Mouse (Mus musculus) kidney, postnatal 10 days (tissue): ENCODE measurements around the gene Sult2b1.

ENCODE experiments used
- DNase-seq: peaks from one replicate; pipeline ENCODE4 v3.0.0; 2021; ENCODE audit warnings: mixed read lengths

The Sult2b1 gene

DNA sequence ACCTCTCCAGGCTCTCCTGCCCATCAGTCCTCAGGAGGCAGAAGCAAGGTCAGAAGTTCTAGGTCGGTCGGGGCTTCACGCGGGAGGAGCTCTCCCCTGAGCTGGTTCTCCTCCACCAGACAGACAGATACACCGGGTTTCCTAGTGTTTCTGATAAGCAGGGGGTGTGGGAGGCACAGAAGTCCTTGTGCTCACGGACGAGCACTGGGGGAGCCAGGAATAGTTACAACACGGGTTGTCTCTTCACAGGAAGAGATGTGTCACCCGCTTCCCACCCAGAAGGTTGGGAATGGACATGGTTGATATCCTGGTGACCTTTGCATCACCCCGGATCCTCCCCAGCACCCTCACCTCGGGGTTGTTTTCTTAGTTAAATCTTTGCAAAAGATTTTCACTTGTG lies 94.7 kb downstream of the Sult2b1 start:
- DNase-seq, result no peak

DNA sequence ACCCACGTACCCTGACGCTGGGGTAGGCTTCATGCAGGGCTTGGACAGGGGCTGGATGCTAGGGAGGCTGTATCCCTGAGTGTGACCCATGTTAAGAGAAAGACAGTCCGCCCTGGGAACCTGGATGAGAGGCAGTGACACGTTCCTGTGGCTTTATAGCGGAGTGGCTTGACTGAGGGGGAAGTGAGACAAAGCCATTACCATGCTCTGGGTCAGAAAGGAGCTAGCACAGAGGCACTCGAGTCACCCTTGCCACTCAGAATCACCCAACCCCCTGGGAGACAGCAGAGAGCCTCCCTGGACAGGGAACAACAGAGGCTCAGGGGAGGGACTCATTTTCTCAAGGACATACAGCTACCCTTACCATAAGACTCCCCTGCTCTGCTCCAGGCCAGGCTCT lies 95.4 kb downstream of the Sult2b1 start:
- DNase-seq, result no peak

DNA sequence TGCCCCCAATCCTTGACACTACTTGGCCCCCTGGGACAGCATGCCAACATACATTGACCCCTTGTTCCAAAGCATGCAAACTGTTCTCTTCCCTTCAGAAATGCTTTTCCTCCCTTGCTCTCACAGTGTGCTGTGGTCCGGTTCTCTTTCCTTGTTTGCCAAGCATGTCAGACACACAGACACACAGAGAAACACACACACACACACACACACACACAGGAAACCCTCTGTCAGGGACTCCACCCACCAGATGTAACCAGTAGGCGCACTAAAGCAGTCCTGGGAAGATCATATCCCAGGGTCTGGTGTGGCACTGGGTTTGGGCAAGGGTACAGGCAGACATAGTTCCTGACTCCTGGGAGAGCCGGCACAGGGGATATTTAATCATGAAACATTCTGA lies 97.6 kb downstream of the Sult2b1 start:
- DNase-seq, result peak; percentile 26

DNA sequence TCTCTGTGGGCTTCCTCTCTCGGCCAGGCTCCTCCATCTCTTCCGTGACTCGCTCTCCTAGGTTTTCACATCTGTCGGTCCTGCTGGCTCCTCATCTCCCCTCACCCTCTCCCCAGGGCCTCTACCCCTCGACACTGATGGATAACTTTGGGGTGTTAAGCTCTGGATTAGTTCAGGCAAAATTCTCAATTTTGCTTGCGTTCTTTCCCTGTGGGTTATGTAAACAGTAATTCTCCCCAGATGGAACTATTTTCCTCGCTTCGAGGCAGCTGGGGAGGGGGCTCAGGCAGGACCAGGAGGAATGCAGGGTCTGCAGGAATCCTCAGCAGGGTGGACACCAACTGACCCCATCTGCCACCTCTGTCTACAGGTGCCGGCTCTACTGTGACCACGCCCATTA lies 98.7 kb downstream of the Sult2b1 start:
- DNase-seq, result no peak

DNA sequence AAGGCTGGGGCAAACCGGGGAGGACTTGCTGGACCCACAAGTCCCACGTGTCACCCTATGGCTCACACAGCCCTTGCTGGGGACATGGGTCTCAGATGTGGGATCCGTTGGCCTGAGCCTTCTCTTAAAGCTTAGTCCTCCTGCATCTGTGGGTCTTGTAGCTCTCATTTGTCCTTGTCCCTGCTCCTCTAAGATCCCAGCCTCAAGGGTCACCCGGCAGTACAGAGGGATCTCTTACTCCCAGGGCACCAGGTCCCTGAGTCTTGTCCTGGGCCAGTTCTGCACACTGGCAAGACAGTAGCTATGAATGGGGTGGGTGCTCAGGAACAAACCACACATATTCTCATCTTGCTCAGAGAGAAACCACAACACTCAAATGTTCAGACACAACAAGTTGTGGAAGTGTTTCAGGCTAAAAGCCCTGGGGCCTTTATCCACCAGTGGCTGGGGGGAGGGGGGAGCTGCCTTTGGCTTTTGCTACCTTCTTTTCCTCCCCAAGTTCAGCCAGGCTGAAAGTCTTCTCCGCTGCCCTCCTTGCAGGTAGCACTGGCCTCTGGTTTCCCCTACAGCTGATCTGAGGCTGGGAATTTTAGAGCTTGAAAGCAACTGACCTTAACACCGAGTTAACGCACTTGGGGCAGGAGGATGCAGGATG lies 100.9 kb downstream of the Sult2b1 start, which contains the start of gene Ntn5:
Gene Ntn5, plus strand, starts transcription at position 627 of the 655 bp plus-strand sequence.
- no peak for DNase-seq

DNA sequence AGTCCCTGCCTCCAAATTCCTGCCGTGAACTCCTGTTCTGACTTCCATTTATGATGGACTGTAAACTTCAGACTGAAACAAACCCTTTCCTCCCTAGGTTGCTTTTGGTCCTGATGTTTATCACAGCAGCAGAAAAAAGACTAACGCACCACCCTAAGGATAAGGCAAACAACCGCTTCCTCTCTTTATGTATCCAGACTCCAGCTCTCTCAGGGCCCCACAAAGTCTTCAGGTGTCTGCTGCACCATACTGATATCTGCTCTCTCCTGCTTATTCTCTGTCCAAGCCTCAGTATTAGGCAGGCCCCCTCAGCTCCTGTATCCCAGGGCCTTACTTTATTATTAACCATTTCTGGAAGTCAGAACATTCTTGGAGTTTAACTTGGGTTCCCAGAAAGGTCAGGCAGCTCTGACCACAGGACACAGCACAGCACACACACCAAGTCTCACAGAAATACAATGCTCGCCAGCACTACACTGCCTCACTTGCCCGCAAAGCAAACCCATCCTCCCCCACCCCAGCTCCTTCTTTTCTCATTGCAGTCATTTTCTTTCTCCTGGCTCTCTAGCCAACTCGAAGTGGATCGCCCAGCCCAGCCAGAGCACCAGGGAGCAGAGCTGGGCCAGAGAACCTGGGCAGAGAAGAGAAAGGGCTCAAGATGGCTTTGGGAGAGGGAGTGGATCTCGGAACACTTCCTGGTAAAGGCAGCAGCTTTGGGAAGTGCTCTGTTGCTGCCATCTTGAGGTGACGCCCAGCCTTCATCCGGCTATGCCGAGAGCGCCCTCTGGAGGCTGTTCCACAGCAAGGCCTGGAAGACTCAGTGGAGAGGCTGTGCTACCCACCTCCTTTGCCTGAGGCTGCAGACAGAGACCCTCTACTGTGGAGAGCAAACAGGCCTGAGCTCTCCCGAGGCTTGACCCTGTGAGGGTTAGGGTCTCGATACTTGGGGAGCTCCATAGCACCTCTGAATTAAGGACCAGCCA lies 102.0 kb downstream of the Sult2b1 start:
- peak; percentile 95 for DNase-seq

DNA sequence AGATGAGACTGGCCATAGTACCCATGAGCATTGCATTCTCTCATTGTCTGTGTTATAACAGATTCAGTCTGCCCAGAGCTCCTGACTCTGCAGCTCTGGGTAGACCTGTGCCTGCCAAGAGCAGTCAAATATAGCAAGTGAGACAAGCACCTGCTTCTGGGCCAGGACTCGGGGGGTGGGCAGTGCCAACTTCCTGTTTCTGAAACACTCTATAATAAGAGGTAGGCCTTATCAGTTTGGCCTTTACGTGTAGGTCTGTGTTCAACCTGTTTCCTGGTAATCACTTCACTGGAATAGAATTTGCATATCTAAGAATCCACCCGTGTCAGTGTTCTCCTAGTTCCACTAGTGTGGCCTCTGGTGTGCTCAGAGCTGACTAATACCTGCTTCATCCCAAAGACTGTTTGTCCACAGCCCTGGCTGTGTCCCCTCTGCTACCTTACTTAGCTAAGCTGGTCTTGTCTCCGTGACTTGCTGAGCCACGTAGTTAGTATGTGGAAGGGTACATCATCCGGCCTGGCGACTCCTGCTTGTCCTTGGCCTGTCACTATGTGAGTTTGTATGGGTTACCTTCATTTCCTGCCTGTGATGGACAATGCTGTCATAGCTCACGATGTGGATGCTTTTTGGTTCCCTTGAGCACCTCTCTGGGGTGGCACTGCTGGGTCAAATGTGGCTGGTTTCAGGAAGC lies 103.3 kb downstream of the Sult2b1 start:
- no peak for DNase-seq
